Mouse (Mus musculus) bone marrow macrophage, adult 2 months (primary cell): ENCODE measurements around the gene Syt14.

Experiments
- CTCF ChIP-seq: IDR thresholded peaks from 2 replicates; pipeline ENCODE4 v1.5.1; 2012; ENCODE audit warnings: low read depth, mild to moderate bottlenecking, low read length, moderate library complexity
- POLR2A ChIP-seq: IDR thresholded peaks from 2 replicates; pipeline ENCODE4 v1.6.1; 2012; ENCODE audit warnings: mild to moderate bottlenecking, low read depth, low read length, borderline replicate concordance

DNA sequence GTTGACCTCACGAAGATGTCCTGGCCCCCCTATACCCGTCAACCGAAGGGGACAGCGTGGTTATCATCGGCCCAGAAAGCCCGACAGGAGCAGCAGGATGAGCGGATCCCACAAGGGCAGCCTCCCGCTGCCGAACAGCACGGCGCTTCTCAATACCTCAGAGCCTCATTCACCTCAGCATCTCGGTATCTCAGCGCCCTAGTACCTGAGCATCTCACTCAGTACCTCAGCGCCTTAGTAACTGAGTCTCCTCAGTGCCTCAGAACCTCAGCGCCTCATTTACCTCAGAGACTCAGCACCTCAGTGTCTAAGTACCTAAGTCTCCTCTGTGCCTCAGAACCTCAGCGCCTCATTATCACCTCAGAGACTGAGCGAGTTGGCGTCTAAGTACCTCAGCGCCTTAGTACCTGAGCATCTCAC lies 614 bp downstream of the Syt14 start:
- TF ChIP-seq CTCF (no peak), POLR2A (no peak)
